Mouse (Mus musculus): ENCODE data around the gene Cryba1. TPM values are rescaled to one million over a fixed set of nuclear protein-coding genes. Genes with fewer than 3 reads are reported as not detected.
"Not testable (repeated sequence)": the region's sequence is repeated elsewhere in the genome, so short reads cannot be mapped to it uniquely, and the experiment has no call there.

Cryba1 gene
- polyA plus RNA-seq, 1 experiment from 2014 or later = 0.34 TPM

DNA sequence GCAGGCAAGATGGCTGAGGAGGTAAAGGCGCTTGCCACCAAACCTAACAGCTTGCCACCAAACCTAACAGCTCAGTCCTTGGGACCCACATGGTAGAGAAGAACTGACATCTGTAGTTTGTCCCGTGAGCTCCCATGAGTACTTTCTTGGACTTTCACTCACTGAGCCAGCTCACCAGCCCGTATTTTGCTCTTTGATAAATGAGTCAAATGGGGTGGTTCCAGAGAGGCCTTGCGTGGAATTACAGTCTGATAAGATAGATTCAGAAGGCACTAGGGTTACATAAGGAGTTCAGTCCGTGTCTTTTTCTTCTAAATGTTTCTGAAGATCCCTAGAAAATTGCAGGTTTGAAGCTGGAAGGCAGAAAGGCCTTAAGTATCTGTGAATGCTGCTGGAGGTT lies 27.4 kb upstream of the Cryba1 start:
- H3K9ac ChIP-seq = no peak overlapping the region
- H3K27ac ChIP-seq (replicated peaks) = no peak overlapping the region
- no peaks in the 10 kb centered on the region for H3K36me3 ChIP-seq
- H3K4me3 ChIP-seq = no peak overlapping the region
- H3K4me2 ChIP-seq = no peak overlapping the region
- 87% methylated on average over 5 of the region's 5 CpGs for WGBS
- H3K9me3 ChIP-seq = no peaks in the 10 kb centered on the region
- no peak for ATAC-seq (ENCODE audit: low FRiP score, low read depth)
- H3K27me3 ChIP-seq = no peaks in the 10 kb centered on the region
- no peaks in the 10 kb centered on the region for H3K4me1 ChIP-seq (replicated peaks)

DNA sequence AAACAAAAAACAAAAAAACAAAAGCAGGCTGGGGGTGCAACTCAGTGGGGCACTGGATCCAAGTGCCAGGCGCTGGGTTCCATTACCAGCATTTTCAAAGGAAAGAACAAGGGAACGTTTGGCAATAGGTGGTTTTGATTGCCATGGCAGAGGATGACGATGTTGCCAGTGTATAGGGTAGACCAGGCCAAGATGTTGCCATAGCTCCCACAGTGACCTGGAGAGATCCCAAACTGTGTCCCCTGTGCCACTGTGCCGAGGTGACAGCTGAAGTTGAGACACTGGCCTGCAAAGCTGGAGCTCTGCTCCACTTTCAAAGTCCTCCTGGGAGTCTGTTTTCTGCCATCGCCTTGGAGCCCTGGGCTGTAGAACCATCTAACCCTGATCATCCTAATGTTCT lies 23.9 kb upstream of the Cryba1 start:
- H3K4me1 ChIP-seq (replicated peaks) = no peaks in the 10 kb centered on the region
- H3K27ac ChIP-seq (replicated peaks) = no peak overlapping the region
- no peaks in the 10 kb centered on the region for H3K27me3 ChIP-seq
- no peak overlapping the region for H3K9ac ChIP-seq
- no peaks in the 10 kb centered on the region for H3K9me3 ChIP-seq
- no peak overlapping the region for H3K4me2 ChIP-seq
- no peak overlapping the region for H3K4me3 ChIP-seq
- H3K36me3 ChIP-seq = no peaks in the 10 kb centered on the region
- 79% methylated on average over 5 of the region's 5 CpGs for WGBS
- ATAC-seq (ENCODE audit: low FRiP score, low read depth) = no peak

DNA sequence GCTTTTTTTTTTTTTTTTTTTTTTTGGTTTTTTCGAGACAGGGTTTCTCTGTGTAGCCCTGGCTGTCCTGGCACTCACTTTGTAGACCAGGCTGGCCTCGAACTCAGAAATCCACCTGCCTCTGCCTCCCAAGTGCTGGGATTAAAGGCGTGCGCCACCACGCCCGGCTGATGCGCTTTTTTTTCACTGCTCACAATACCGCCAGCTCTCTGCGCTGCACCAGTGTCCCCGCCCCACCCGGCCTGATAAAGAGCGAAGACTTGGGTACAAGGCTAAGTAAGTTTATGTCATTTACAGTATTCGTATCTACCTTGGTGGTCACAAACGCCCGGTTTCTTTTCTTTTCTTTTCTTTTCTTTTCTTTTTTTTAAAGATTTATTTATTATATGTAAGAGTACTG lies 22.0 kb upstream of the Cryba1 start:
- not testable (repeated sequence) for H3K4me2 ChIP-seq; H3K36me3 ChIP-seq; H3K4me1 ChIP-seq (replicated peaks); H3K4me3 ChIP-seq; H3K27me3 ChIP-seq; H3K27ac ChIP-seq (replicated peaks); H3K9ac ChIP-seq; H3K9me3 ChIP-seq; ATAC-seq (ENCODE audit: low FRiP score, low read depth)
- 98% methylated on average over 13 of the region's 15 CpGs for WGBS

DNA sequence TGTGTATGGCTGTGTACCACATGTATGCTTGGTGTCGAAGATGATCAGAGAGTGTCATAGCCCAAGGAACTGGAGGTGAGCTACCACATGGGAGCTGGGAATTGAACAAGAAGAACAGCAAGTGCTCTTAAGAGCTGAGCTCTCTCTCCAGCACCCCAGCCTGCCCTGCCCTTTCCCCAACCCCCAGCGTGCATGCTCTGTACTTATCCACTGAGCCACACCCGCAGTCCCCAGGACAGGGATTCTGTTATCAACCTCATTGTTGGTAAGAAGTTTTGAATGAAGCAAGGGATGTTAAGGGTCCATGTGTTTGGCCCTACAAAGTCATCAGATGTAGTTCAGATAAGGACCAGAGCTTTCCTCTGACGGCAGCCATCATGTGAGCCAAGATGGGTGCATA lies 21.6 kb upstream of the Cryba1 start:
- WGBS = 91% methylated on average over 4 of the region's 4 CpGs
- no peak for ATAC-seq (ENCODE audit: low FRiP score, low read depth)

DNA sequence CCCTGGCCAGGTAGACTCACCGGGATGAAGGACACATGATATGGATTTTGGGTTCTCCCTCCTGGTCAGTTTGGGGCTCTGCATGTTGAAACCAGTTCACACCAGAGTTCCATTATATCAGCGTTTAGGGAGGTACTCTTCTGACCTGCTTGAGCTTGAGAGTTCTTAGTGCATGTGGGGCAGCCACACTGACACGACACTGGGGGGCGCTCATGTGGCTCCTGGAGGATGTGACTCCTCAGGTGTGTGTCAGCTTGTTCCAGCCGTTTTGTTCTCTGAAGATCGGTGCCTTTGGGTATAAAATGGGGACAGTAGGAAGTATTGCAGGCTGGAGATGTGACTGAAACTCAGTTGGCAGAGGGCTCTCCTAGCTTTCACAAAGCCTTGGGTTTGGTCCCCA lies 18.9 kb upstream of the Cryba1 start:
- 34% methylated on average over 6 of the region's 6 CpGs for WGBS
- no peaks in the 10 kb centered on the region for H3K9me3 ChIP-seq
- H3K36me3 ChIP-seq = no peaks in the 10 kb centered on the region
- no peak overlapping the region for H3K9ac ChIP-seq
- H3K4me2 ChIP-seq = no peak overlapping the region
- no peak overlapping the region for H3K4me3 ChIP-seq
- no peak overlapping the region for H3K27ac ChIP-seq (replicated peaks)
- no peaks in the 10 kb centered on the region for H3K27me3 ChIP-seq
- no peak for ATAC-seq (ENCODE audit: low FRiP score, low read depth)
- no peaks in the 10 kb centered on the region for H3K4me1 ChIP-seq (replicated peaks)

More for the DNA sequence above, 21.6 kb upstream of the Cryba1 start:
- Histone ChIP-seq H3K4me3 (no peak overlapping the region), H3K9ac (no peak overlapping the region), H3K9me3 (no peaks in the 10 kb centered on the region), H3K4me1 (replicated peaks) (no peaks in the 10 kb centered on the region), H3K27ac (replicated peaks) (no peak overlapping the region), H3K27me3 (no peaks in the 10 kb centered on the region), H3K36me3 (no peaks in the 10 kb centered on the region), H3K4me2 (no peak overlapping the region)

DNA sequence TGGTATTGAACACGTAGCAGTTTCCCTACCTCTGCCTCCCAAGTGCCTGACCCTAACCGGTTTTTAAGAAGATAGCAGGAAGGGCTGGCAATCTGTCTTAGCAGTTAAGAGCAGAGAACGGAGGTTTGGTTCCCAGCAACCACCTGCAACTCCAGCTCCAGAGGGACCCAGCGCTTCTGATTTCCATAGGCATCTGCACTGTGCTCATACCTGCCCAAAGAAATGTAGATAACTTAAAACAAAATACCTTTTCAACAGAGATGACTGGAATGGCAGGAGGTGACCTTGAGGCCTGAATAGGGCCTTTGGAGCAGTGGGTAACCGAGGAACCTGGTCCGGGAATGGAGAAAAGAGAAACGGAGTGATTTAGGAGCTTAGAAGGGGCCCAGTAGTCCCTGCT lies 13.5 kb upstream of the Cryba1 start:
- Histone ChIP-seq H3K4me3 (no peak overlapping the region), H3K27ac (replicated peaks) (no peak overlapping the region), H3K9ac (no peak overlapping the region), H3K9me3 (no peaks in the 10 kb centered on the region), H3K4me1 (replicated peaks) (0 out of 2 replicates have a peak, but pooled peaks cover 3% of the 10 kb centered on the region), H3K27me3 (no peaks in the 10 kb centered on the region), H3K4me2 (no peak overlapping the region), H3K36me3 (no peaks in the 10 kb centered on the region)
- 49% methylated on average over 7 of the region's 7 CpGs for WGBS
- ATAC-seq (ENCODE audit: low FRiP score, low read depth) = no peak

DNA sequence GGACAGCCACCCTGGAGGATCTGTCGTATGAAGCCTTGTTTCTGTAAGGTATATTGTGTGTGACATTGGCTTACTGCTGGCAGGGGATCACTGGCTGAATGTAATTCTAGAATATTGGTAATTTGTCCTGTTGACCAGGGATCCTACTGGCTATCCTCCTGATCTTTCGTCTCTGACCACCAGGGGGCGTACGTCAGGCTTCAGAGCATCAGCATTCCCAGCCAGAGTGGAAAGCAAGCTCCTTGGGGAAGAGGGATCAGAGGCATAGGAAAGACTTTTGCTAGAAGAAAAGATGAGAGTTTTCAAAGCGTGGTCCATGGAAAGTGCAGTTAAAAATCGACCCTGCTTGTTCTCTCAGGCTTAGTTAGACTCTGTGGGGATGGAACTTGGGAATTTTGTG lies 12.2 kb upstream of the Cryba1 start:
- ATAC-seq (ENCODE audit: low FRiP score, low read depth) = no peak
- no peaks in the 10 kb centered on the region for H3K9me3 ChIP-seq
- no peak overlapping the region for H3K4me3 ChIP-seq
- H3K4me1 ChIP-seq (replicated peaks) = 0 out of 2 replicates have a peak, but pooled peaks cover 3% of the 10 kb centered on the region
- H3K27ac ChIP-seq (replicated peaks) = no peak overlapping the region
- 2% methylated on average over 6 of the region's 6 CpGs for WGBS
- no peak overlapping the region for H3K9ac ChIP-seq
- H3K36me3 ChIP-seq = no peaks in the 10 kb centered on the region
- no peaks in the 10 kb centered on the region for H3K27me3 ChIP-seq
- H3K4me2 ChIP-seq = no peak overlapping the region

DNA sequence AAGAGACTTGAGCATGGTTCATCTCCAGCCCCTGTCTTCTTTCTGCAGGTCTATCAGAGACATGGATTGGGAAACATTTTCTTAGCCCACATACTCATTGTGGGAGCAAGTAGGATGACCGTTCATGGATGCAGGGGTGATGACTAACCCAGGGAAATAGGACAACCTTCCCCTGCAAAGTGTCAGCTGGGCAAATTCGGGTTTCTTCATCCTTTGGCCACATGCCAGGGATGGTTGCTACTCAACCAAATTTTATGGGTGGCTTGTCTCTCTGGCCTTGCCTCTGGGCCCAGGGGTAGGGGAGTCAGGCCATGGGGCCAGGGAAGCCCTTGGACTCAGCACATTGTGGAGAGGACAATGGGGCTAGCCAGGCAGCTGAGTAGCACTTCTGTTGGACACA lies 3.5 kb upstream of the Cryba1 start:
- H3K9ac ChIP-seq = no peak overlapping the region
- no peak overlapping the region for H3K27ac ChIP-seq (replicated peaks)
- H3K4me2 ChIP-seq = no peak overlapping the region
- H3K9me3 ChIP-seq = no peaks in the 10 kb centered on the region
- H3K36me3 ChIP-seq = no peaks in the 10 kb centered on the region
- H3K27me3 ChIP-seq = no peaks in the 10 kb centered on the region
- no peaks in the 10 kb centered on the region for H3K4me1 ChIP-seq (replicated peaks)
- no peak overlapping the region for H3K4me3 ChIP-seq
- no peak for ATAC-seq (ENCODE audit: low FRiP score, low read depth)
- whole genome bisulfite sequencing = 46% methylated on average over 2 of the region's 2 CpGs

DNA sequence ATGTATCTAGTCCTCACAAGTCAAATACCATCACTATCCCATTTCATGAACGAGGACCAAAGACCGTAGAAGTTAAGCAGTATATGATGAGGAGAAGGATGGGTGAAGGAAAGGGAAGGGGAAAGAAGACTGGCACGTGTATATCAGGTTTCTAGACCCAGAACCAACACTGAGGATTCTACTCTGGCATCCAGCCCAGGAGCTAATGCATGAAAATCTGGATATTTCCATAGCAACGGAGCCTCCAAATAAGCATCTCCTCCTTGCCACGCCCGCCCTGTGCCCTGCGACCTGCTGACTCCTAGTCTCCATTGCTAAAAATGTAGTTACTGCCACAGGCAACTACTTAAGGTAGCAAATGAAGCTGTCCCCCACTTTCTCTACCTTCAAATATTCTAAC lies 317 bp downstream of the Cryba1 start:
- no peaks in the 10 kb centered on the region for H3K9me3 ChIP-seq
- no peak overlapping the region for H3K4me2 ChIP-seq
- 77% methylated on average over 7 of the region's 7 CpGs for WGBS
- ATAC-seq (ENCODE audit: low FRiP score, low read depth) = no peak
- H3K9ac ChIP-seq = no peak overlapping the region
- no peak overlapping the region for H3K27ac ChIP-seq (replicated peaks)
- no peaks in the 10 kb centered on the region for H3K27me3 ChIP-seq
- no peaks in the 10 kb centered on the region for H3K36me3 ChIP-seq
- no peaks in the 10 kb centered on the region for H3K4me1 ChIP-seq (replicated peaks)
- no peak overlapping the region for H3K4me3 ChIP-seq

DNA sequence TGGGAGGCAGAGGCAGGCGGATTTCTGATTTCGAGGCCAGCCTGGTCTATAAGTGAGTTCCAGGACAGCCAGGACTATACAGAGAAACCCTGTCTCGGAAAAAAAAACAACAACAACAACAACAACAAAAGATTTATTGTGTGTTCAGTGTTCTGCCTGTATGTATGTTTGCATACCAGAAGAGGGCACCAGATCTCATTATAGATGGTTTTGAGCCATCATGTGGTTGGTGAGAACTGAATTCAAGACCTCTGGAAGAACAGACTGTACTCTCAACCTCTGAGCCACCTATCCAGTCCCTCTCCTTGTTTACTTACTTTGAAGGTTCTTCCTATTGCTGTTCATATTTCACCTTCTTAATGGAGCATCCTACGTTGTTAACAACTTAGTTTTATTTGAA lies 3.7 kb downstream of the Cryba1 start:
- Histone ChIP-seq H3K9ac (no peak overlapping the region), H3K4me2 (no peak overlapping the region), H3K4me1 (replicated peaks) (no peaks in the 10 kb centered on the region), H3K36me3 (no peaks in the 10 kb centered on the region), H3K4me3 (no peak overlapping the region), H3K27me3 (no peaks in the 10 kb centered on the region), H3K9me3 (no peaks in the 10 kb centered on the region), H3K27ac (replicated peaks) (no peak overlapping the region)
- 87% methylated on average over 4 of the region's 4 CpGs for WGBS
- no peak for ATAC-seq (ENCODE audit: low FRiP score, low read depth)

DNA sequence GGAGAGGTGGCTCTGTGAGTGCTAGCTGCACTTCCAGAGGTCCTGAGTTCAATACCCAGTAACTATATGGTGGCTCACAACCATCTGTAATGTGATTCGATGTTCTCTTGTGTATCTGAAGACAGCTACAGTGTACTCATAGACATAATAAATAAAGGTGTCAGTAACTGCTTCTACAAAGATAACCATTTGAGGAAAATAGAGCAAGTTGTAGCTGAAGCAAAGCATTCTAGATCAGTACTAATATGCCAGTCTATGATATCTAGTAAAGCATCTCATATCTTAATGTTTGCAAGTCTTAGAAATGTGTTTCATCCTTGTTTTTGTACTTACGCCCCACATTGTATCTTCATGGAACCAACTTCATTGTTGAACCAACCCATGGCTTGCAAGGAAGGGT lies 6.0 kb downstream of the Cryba1 start:
- Histone ChIP-seq H3K9ac (no peak overlapping the region), H3K36me3 (no peaks in the 10 kb centered on the region), H3K4me3 (no peak overlapping the region), H3K27ac (replicated peaks) (no peak overlapping the region), H3K4me2 (no peak overlapping the region), H3K9me3 (no peaks in the 10 kb centered on the region), H3K4me1 (replicated peaks) (no peaks in the 10 kb centered on the region), H3K27me3 (no peaks in the 10 kb centered on the region)
- 94% methylated on average over 2 of the region's 2 CpGs for WGBS
- ATAC-seq (ENCODE audit: low FRiP score, low read depth) = no peak

DNA sequence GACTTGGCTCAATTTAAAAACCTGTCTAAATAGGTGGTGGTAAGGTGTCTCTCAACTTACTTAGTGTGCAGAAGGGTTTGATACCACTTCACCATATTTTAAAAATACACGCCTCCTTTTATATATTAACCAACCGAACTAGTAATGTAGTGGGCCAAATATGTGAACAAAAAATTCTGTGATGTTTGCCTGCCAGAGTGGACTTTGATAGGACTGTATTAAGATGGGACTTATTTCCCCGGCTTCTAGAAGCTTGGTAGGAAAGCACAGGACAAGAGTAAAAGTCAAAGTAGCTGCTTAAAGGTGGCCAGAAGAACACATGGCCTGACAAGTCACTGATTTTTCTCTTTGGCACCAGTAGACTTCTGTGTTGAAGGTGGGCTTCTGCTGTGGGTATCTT lies 11.3 kb downstream of the Cryba1 start:
- 96% methylated on average over 3 of the region's 3 CpGs for WGBS
- ATAC-seq (ENCODE audit: low FRiP score, low read depth) = no peak
- Histone ChIP-seq H3K27me3 (no peaks in the 10 kb centered on the region), H3K4me3 (no peak overlapping the region), H3K36me3 (peaks cover 9% of the 10 kb centered on the region; the same call in 1 of the 2 replicates), H3K4me2 (no peak overlapping the region), H3K27ac (replicated peaks) (no peak overlapping the region), H3K4me1 (replicated peaks) (no peaks in the 10 kb centered on the region), H3K9me3 (no peaks in the 10 kb centered on the region), H3K9ac (no peak overlapping the region)

DNA sequence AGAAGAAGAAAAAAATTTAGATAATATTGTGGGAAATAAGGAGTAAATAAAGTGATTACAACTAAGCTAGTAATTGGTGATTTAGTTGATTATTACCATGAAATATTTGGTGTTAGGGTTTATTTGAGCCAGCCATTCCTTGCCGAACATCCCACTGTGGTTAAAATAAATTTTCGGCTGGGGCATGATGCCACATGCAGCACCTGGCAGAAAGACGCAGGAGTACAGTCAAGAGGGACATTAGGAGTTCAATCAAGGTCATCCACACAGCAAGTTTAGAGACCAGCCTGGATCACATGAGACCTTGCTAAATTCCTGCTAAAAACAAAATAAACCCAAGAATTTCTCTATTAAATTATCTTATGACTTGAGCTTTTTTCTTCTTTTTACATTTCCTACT lies 16.0 kb downstream of the Cryba1 start:
- no peak for ATAC-seq (ENCODE audit: low FRiP score, low read depth)
- no peak overlapping the region for H3K9ac ChIP-seq
- no peak overlapping the region for H3K4me3 ChIP-seq
- no peak overlapping the region; the same call in 1 of the 2 replicates for H3K27ac ChIP-seq (replicated peaks)
- H3K27me3 ChIP-seq = no peaks in the 10 kb centered on the region
- H3K4me1 ChIP-seq (replicated peaks) = no peaks in the 10 kb centered on the region
- H3K4me2 ChIP-seq = no peak overlapping the region
- H3K36me3 ChIP-seq = peaks cover 26% of the 10 kb centered on the region
- no peaks in the 10 kb centered on the region for H3K9me3 ChIP-seq
- 82% methylated on average over 3 of the region's 3 CpGs for WGBS

Measured in hindbrain, embryonic 15.5 days (tissue).